27 mouse cellular contexts compared by ENCODE assay signal in genomic region chr14:31316613-31317012, GRCm38 (mm10). TPM values are rescaled to one million over a fixed set of nuclear protein-coding genes. Genes with fewer than 3 reads are reported as not detected.
DNase-seq lines count a peak whose midpoint lies in the region; ATAC-seq and TF ChIP-seq lines count a peak whose summit lies in the region.
"Had no signal": no experiment of that assay in that cellular context is flagged by ENCODE, and none has a peak within 500 bp of the region (broad histone marks: within the 10 kb centered on the region; RNA-seq: fewer than 3 reads in every experiment).

No protein-coding gene starts in this region.

- 0 out of 2 replicates have a peak, but pooled peaks cover 4% of the 10 kb centered on the region for H3K4me1 ChIP-seq in liver, postnatal 0 days (ENCODE audit: insufficient read depth)
- H3K4me1 ChIP-seq in liver, embryonic 12.5 days: peaks cover 35% of the 10 kb centered on the region
- H3K4me1 ChIP-seq: forebrain, embryonic 15.5 days; hindbrain, embryonic 15.5 days; lung, embryonic 15.5 days; neural tube, embryonic 15.5 days had no signal

- no peak for DNase-seq in liver, postnatal 0 days
- peak; percentile 75 for DNase-seq in adrenal gland, adult 2 months
- peak; percentile 38 for DNase-seq in adrenal gland, postnatal 25 days
- no peak for DNase-seq in lung, postnatal 4 days
- no peak for DNase-seq in right cerebral cortex, adult 18-20 months
- DNase-seq: cerebellum, adult 18-20 months; cerebellum, postnatal 10 days; heart, postnatal 14 days; kidney, adult 2 months; kidney, postnatal 36 days; layer of hippocampus, postnatal 36 days; left cerebral cortex, postnatal 4 days; retina, postnatal 1 day; right cerebral cortex, postnatal 25 days; spleen, adult 18-20 months had no signal

- no peak for TF ChIP-seq CTCF in liver, postnatal 0 days (IDR thresholded peaks at IDR 0.05; ENCODE audit: low read depth)

- H3K4me3 ChIP-seq in liver, postnatal 0 days (ENCODE audit: low read depth, low read length): no peak overlapping the region
- no peak overlapping the region for H3K4me3 ChIP-seq in liver, embryonic 12.5 days
- H3K4me3 ChIP-seq: embryonic facial prominence, embryonic 13.5 days; forebrain, embryonic 10.5 days; forebrain, embryonic 15.5 days; hindbrain, embryonic 10.5 days; hindbrain, embryonic 15.5 days; liver, embryonic 15.5 days; lung, embryonic 15.5 days; neural tube, embryonic 15.5 days had no signal

- no peak overlapping the region for H3K4me2 ChIP-seq in liver, postnatal 0 days (ENCODE audit: low read depth, low read length)
- no peak overlapping the region for H3K4me2 ChIP-seq in liver, embryonic 12.5 days
- H3K4me2 ChIP-seq: embryonic facial prominence, embryonic 13.5 days; forebrain, embryonic 15.5 days; hindbrain, embryonic 15.5 days; lung, embryonic 15.5 days; midbrain, embryonic 11.5 days; neural tube, embryonic 15.5 days had no signal

- no peak for TF ChIP-seq EP300 in liver, postnatal 0 days (IDR thresholded peaks at IDR 0.05; ENCODE audit: low read depth)

- no peak overlapping the region for H3K9ac ChIP-seq in liver, postnatal 0 days (replicated peaks)
- H3K9ac ChIP-seq in liver, embryonic 12.5 days: no peak overlapping the region
- H3K9ac ChIP-seq: embryonic facial prominence, embryonic 13.5 days; forebrain, embryonic 15.5 days; hindbrain, embryonic 15.5 days; liver, embryonic 15.5 days; lung, embryonic 15.5 days; neural tube, embryonic 15.5 days had no signal

- no peaks in the 10 kb centered on the region for H3K9me3 ChIP-seq in liver, postnatal 0 days (ENCODE audit: low read length)
- no peaks in the 10 kb centered on the region for H3K9me3 ChIP-seq in liver, embryonic 12.5 days (replicated peaks)
- H3K9me3 ChIP-seq: embryonic facial prominence, embryonic 13.5 days; forebrain, embryonic 10.5 days; forebrain, embryonic 15.5 days; hindbrain, embryonic 10.5 days; hindbrain, embryonic 15.5 days; liver, embryonic 15.5 days; lung, embryonic 15.5 days; neural tube, embryonic 15.5 days had no signal

- no peak overlapping the region for H3K27ac ChIP-seq in liver, postnatal 0 days (ENCODE audit: low read depth)
- H3K27ac ChIP-seq in liver, embryonic 12.5 days: no peak overlapping the region
- H3K27ac ChIP-seq: embryonic facial prominence, embryonic 13.5 days; forebrain, embryonic 10.5 days; forebrain, embryonic 15.5 days; hindbrain, embryonic 10.5 days; hindbrain, embryonic 15.5 days; liver, embryonic 15.5 days; lung, embryonic 15.5 days; neural tube, embryonic 15.5 days had no signal

- WGBS in liver, postnatal 0 days (ENCODE audit: insufficient replicate concordance): 78% methylated on average over 12 of the region's 12 CpGs
- 76% methylated on average over 12 of the region's 12 CpGs for WGBS in liver, embryonic 12.5 days (ENCODE audit: insufficient replicate concordance)

- peak; percentile 54; the same call in 1 of the 2 replicates for ATAC-seq in liver, postnatal 0 days
- ATAC-seq in liver, embryonic 12.5 days: no peak
- ATAC-seq: forebrain, embryonic 15.5 days; inflammation-experienced regulatory T-cells, adult 6 months had no signal

- no peaks in the 10 kb centered on the region for H3K27me3 ChIP-seq in liver, postnatal 0 days (ENCODE audit: insufficient read depth, low read length)
- peaks cover 16% of the 10 kb centered on the region for H3K27me3 ChIP-seq in liver, embryonic 12.5 days (replicated peaks)
- H3K27me3 ChIP-seq: CH12.LX; embryonic facial prominence, embryonic 13.5 days; forebrain, embryonic 15.5 days; hindbrain, embryonic 15.5 days; lung, embryonic 15.5 days; neural tube, embryonic 15.5 days had no signal

- no peaks in the 10 kb centered on the region for H3K36me3 ChIP-seq in liver, postnatal 0 days (replicated peaks; ENCODE audit: insufficient read depth, low read length)
- no peaks in the 10 kb centered on the region for H3K36me3 ChIP-seq in liver, embryonic 12.5 days
- H3K36me3 ChIP-seq: embryonic facial prominence, embryonic 13.5 days; forebrain, embryonic 10.5 days; forebrain, embryonic 15.5 days; hindbrain, embryonic 10.5 days; hindbrain, embryonic 15.5 days; liver, embryonic 15.5 days; lung, embryonic 15.5 days; neural tube, embryonic 15.5 days had no signal

RNA-seq across cellular contexts. Expression of gene Dnah1, which starts 7.1 kb away (rescaled TPM):
- polyA plus RNA-seq in liver, postnatal 0 days (2015; fragmentation: Nextera tagmentation; extraction: Ambion mirVana): 0.05 and 0.06 TPM in 2 replicates
- 0.48 and 0.57 TPM in 2 replicates for polyA plus RNA-seq in liver, embryonic 12.5 days (2016; fragmentation: Nextera tagmentation; extraction: Ambion mirVana)
- 1 to 10 TPM; 1.7 to 2.1 TPM for total RNA-seq in adrenal gland, adult 2 months (2021)
- polyA plus RNA-seq in adrenal gland, adult 2 months (2012; rRNA removed): 0.71 and 1.3 TPM in 2 replicates
- total RNA-seq in adrenal gland, postnatal 25 days (2021): 1.0 and 1.6 TPM in 2 replicates
- polyA plus RNA-seq: inflammation-experienced regulatory T-cells, adult 6 months had no signal

RNA-seq across cellular contexts. Expression of gene Capn7, which starts 19.8 kb away (rescaled TPM):
- 10.3 and 12.4 TPM in 2 replicates for polyA plus RNA-seq in liver, postnatal 0 days (2015; fragmentation: Nextera tagmentation; extraction: Ambion mirVana)
- 24.1 and 24.5 TPM in 2 replicates for polyA plus RNA-seq in liver, embryonic 12.5 days (2016; fragmentation: Nextera tagmentation; extraction: Ambion mirVana)
- 10 to 100 TPM; 37.3 to 53.5 TPM for total RNA-seq in adrenal gland, adult 2 months (2021)
- polyA plus RNA-seq in adrenal gland, adult 2 months (2012; rRNA removed): 12.7 and 13.0 TPM in 2 replicates
- total RNA-seq in adrenal gland, postnatal 25 days (2021): 51.2 and 51.7 TPM in 2 replicates

Comparison
In these comparisons a context has a peak if more than half of its experiments do, and no peak if none do; other contexts are left out.
1. DNase-seq: peak in adrenal gland, adult 2 months (single experiment) and adrenal gland, postnatal 25 days (single experiment); none in liver, postnatal 0 days (single experiment), lung, postnatal 4 days (0 of 2) and right cerebral cortex, adult 18-20 months (single experiment).